Mouse (Mus musculus): Measurements from ENCODE around the gene Cdc14a. TPM values are rescaled to one million over a fixed set of nuclear protein-coding genes. Genes with fewer than 3 reads are reported as not detected.
A peak's percentile ranks its signal among the peaks of the same experiment; 100 is the strongest.

The Cdc14a gene
- total RNA-seq, 2 experiments from 2014 or later = 3.2 to 4.3 TPM

DNA sequence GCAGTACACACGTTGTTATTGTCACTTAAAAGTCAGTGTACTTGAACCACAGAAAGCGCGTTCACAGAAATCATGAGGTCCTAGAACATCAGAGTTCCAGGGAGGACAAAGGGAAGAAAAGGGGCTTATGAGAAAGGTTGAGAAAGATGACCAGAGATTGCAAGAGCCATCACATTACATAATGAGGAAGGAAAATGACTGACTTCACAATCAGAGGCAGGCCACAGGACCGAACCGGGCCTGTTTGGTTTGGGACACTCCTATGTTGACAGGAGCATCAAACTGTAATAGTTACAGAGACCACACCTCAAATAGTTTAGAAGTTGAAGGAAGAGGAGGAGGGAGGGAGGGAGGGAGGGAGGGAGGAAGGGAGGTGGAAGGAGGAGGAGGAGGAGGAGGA, 86.0 kb downstream of the Cdc14a start:
- no peak for DNase-seq (ENCODE audit: low spot score in 2 of 2)
- intact Hi-C loops (cut with DNase I) = no loop called here

DNA sequence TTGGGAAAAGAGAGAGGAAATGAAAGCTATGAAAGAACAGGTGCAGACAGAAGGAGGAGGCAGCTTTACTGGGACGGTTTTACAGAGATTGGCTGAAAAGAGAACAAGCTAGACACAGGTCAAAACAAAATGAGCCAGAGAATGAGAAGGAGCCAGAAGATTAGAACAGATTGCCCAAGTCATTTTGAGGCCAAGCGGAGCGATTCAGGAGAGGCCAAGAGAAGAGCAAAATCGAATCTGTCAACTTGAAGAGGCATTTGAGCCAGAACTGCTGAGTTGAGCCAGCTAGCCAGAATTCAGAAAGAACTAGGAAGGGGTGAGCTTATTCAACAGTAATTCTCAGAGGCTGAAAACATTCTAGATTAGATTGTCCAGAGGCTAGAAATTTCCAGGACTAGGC, 88.8 kb downstream of the Cdc14a start:
- intact Hi-C loops (cut with DNase I) = no loop called here

DNA sequence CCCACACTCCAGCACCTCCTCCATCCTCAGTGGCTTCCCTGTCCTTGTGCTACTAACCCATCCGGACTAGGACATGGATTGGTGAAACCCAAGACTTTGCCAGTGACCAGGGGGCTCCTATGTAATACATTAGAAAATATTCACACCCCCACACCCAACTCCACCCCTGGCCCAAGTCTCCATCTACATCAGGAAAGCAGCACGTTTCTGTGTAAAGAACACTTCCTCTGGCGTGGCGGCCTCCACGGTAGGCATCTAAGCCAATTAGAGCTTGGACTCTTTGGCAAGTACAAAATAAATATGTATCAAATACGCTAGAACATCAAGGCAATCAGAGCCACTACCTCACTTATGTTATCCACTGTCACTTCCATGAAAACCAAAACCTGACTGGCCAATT, 90.1 kb downstream of the Cdc14a start:
- no peak for DNase-seq (ENCODE audit: low spot score in 2 of 2)
- intact Hi-C loops (cut with DNase I) = loop anchor here (5.0 kb wide), 5 partner anchors 144 to 504 kb away; no protein-coding TSS in a partner anchor

More for the DNA sequence above, 88.8 kb downstream of the Cdc14a start:
- no peak for DNase-seq (ENCODE audit: low spot score in 2 of 2)

DNA sequence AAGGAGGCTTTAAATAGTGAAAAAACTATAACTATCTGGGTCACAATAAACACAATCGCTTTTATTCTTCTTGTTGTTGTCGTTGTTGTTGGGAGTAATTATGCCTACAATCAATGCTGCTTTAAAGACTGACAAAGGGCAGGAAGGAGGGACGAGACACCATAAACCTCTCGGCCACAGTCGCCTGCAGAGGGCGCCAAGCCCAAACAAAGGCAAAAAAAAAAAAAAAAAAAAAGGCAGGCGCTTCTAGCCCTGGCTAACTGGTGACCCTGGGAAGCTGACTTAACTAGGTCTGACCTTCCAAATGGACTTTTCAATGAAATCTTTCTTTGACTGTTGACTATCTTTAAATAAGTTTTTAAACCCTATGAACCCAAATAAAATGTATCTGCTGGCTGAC, 90.6 kb downstream of the Cdc14a start:
- no peak for DNase-seq (ENCODE audit: low spot score in 2 of 2)
- intact Hi-C loops (cut with DNase I) = loop anchor here (5.0 kb wide), 5 partner anchors 144 to 504 kb away; no protein-coding TSS in a partner anchor

DNA sequence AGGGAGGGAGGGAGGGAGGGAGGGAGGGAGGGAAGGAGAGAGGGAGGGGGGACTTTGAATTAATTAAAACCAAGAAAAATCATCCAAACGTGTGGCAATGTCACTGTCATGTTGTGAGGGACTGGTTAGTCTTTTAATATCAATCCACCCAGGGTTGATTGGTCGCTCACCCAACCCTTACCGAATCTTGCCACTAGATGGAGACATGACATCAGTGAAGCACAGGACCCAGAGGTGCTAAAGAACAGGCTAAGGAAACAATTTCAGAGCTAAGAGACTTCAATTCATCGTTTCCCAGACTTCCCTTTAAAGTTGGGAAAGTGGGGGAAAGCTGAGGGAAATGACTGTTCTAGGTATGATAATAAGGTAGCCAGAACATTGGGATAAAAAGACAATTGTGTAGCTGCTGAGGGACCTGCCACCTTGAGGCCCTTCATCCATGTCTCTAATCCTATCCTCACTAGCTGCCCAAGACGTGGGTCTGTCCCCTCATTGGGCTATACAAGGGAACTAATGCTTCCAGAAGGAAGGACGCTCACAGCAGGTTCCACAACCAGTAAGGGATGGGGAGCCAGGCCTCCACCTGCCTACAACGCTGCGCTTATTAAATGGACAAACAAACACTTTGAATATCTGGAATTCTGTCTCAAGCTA, 91.9 kb downstream of the Cdc14a start:
- intact Hi-C loops (cut with DNase I) = loop anchor here (5.0 kb wide), 5 partner anchors 145 to 505 kb away; no protein-coding TSS in a partner anchor
- peak; percentile 51 to 71 for DNase-seq (ENCODE audit: low spot score in 2 of 2)

DNA sequence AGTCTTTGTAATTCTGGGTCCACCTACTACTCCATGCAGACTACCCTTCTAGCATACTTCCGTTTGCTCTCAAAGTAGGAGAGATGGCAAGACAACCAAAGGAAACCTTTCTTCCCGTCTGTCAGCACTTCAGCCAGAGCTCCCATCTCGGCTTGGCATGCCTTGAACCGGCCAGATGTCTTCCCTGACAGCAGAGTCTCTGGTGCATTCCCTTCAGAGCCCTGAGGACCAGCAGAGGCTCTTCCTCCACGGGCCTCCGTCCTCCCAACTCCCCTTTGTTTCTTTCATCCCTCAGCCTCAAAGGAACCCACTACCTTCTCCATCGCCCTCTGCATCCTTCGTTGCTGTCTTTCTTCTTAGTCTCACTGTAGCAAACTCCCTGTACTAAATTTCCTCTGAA, 93.9 kb downstream of the Cdc14a start:
- intact Hi-C loops (cut with DNase I) = loop anchor here (5.0 kb wide), 6 partner anchors 147 to 507 kb away; no protein-coding TSS in a partner anchor
- no peak for DNase-seq (ENCODE audit: low spot score in 2 of 2)

DNA sequence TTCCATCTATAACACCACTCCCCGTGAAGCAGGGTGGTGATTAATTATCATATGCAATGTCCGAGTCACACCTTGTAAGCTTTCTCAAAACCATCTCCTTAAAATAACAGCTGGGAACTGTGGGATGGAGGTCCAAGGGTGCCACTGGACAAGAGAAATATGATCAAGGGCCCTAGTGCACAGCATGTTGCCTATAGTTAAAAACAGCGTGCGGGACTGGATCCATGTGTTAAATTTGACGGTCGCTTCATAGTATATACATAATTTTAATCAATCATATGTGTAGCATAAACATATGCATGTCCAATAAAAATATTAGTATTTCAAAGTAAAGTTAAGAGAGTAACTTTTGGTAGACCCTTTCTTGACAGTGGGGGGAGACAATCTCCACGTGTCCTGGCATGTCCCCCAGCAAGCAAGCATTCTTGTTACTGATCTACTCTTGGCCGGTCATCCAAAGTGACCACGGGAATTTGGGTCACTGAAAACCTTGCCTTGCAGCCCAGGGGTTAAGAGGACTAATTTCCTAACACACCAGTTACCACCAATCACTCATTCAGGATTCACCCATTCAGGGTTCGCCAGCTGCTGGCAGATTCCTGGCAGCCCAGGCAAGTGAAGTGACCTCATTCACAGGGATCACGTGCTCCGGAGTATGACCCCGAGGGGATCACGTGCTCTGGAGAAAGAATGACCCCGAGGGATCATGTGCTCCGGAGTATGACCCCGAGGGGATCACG, 94.6 kb downstream of the Cdc14a start:
- no peak for DNase-seq (ENCODE audit: low spot score in 2 of 2)
- intact Hi-C loops (cut with DNase I) = loop anchor here (5.0 kb wide), 1 partner anchor 227 kb away; no protein-coding TSS in a partner anchor

DNA sequence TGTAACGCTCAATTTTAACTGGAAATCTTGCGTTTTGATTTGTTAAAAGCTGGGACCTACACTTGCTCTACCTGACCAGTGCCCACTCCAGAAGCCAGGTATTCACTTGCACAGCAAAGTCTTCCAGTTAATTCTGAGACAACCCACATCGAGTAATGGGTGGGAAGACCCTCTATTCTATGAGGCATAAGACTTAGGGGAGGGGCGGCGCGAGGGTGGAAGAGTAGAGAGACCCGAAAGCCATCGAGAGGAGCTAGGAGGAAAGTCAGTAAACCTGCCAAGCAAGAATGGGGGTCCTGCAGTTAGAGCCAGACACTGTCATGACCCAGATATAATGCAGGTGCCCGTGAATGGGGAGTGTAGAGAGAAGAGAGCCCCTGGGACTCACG, 96.2 kb downstream of the Cdc14a start:
- DNase-seq (ENCODE audit: low spot score in 2 of 2) = no peak
- intact Hi-C loops (cut with DNase I) = loop anchor here (1.0 to 5.0 kb wide), 3 partner anchors 74 to 294 kb away; partner anchors contain the start of gene Gpr88

DNA sequence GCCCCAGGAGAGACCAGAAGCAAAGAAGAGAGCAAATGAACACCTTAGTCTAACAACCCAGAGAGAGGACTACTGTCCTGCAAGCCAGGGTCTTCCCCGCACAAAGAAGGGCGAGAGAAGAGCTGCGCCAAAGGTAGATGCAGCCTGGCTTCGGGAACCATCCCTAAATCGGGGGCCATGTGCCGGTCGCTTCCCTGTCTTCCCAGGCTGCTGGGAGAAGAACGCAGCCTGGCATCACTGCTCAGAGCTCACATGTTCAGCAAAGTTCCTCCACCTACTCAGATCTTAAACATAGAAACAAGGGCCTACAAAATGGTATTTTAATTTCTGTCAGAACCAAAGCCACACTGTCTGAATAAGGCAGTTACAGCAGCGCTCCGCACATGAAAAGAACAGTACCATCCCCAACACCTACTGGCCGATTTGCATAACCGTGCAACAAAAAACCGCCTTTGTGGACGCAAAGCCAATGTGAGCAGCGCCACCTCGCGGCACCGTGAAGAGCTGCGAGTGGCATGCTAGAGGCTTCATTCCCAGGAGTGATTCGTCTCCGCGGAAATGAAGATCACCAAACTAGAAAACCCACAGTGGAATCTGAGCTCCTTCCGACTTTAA, 96.7 kb downstream of the Cdc14a start:
- intact Hi-C loops (cut with DNase I) = loop anchor here (1.0 to 5.0 kb wide), 3 partner anchors 74 to 294 kb away; partner anchors contain the start of gene Gpr88
- DNase-seq (ENCODE audit: low spot score in 2 of 2) = peak; percentile 91 to 96

DNA sequence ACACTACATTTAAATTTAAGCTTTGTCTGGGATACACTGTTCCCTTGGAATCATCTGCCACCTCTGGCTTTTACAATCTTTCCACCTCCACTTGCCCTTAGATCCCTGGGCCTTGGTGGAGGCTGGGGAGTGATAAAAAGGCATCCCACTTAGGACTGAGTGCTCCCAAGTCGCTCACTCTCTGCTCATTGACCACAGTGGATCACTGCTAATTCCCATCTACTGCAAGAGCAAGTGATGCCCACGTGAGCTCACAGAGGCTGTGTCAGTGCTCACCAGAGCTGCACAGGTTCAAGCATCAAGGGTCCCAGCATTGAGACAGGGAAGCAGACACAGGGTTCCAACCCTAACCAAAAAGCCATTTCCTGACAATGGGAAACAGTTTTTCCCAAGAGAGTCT, 98.3 kb downstream of the Cdc14a start:
- intact Hi-C loops (cut with DNase I) = loop anchor here (5.0 kb wide), 1 partner anchor 223 kb away; no protein-coding TSS in a partner anchor
- DNase-seq (ENCODE audit: low spot score in 2 of 2) = no peak

DNA sequence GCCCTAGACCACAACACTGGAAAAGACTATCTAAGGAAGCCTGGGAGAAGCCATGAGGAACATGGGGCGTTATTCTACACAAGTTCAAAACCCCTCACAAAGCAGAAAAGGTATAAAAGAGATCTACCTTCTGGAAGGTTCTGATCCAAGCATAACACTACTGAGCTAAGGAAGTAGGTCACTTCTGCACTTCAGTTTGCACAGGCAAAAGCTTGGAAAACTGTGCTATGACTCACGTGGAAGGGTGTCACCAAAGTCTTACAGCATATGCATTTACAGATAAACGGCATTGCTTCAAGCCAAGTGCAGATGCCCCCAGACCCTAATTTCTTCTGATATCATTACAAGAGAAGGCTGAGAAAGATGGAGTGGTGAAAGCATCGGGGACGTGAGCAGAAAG, 104.1 kb downstream of the Cdc14a start:
- intact Hi-C loops (cut with DNase I) = no loop called here
- peak in 1 of 2 experiments; percentile 33 for DNase-seq (ENCODE audit: low spot score in 2 of 2)

DNA sequence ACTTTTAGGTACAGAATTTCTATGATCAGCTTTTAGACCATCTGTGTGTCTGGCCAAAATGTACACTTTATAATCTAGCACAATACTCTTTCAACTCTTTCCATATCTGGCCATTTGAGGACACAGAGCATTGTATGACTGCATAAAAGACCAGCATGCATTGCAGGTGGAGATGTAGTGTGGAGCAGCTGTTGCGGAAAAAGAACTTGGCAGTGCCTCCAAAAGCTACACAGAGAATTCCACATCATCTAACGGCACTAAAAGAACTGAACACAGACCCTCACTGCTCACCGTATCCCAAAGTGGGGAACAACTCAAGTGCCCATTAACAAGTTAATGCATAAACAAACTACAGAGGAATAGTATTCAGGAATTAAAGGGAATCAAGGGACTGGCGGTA, 112.0 kb downstream of the Cdc14a start:
- DNase-seq (ENCODE audit: low spot score in 2 of 2) = peak in 1 of 2 experiments; percentile 46
- intact Hi-C loops (cut with DNase I) = no loop called here

DNA sequence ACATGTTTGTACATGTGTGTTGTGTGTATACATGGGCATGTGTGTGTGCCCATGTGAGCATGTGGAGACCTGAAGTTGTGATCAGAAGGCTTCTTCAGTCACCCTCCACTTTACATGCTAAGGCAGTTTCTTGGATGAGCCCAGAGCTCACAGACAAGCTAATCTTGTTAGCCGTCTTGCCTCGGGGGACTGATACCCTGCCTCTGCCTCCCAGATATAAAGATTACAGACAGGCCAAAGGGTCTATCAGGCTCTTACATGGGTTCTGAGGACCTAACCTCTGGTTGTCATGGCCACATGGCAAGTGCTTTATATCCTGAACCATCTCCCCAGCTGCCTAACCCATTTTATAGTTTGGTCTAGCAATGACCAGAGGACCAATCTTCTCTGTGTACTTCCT, 112.7 kb downstream of the Cdc14a start:
- DNase-seq (ENCODE audit: low spot score in 2 of 2) = no peak
- intact Hi-C loops (cut with DNase I) = no loop called here

DNA sequence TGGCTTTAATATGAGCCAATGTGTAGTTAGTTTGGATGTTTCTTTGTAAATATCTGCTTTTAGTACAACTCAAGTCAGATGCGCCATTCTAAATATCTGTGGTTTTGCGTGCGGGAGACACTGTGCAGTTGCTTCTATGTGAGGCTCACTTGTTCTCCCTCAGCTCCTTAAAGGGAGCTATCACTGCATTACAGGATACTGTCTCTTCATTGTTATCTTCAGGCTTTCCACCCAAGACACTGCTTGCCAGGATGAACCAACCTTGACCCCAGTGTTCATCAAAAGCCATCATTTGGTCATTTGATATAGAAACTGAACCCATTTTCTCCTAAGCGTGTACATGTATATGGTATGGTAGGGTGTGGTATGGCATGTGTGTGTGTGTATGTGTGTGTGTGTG, 113.2 kb downstream of the Cdc14a start:
- no peak for DNase-seq (ENCODE audit: low spot score in 2 of 2)
- intact Hi-C loops (cut with DNase I) = no loop called here

DNA sequence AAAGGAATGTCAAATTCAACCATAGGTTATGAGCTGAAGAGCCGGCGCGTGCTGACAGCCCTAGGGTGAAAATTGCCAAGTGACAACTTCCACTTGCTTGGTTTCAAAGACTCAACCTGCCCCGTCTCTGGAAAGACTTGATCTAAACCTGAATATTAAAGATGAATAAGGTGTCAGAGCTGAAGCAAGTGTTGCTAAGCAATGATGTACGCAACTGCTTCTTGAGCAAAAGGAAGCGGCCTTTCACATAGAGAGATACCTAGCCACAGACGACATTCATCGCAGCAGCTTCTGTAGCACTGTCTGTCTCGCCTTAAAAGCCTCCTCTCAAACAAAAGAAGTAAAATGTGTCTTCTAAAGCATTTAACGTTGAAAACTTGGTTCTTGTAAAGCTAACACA, 113.8 kb downstream of the Cdc14a start:
- intact Hi-C loops (cut with DNase I) = no loop called here
- DNase-seq (ENCODE audit: low spot score in 2 of 2) = no peak

DNA sequence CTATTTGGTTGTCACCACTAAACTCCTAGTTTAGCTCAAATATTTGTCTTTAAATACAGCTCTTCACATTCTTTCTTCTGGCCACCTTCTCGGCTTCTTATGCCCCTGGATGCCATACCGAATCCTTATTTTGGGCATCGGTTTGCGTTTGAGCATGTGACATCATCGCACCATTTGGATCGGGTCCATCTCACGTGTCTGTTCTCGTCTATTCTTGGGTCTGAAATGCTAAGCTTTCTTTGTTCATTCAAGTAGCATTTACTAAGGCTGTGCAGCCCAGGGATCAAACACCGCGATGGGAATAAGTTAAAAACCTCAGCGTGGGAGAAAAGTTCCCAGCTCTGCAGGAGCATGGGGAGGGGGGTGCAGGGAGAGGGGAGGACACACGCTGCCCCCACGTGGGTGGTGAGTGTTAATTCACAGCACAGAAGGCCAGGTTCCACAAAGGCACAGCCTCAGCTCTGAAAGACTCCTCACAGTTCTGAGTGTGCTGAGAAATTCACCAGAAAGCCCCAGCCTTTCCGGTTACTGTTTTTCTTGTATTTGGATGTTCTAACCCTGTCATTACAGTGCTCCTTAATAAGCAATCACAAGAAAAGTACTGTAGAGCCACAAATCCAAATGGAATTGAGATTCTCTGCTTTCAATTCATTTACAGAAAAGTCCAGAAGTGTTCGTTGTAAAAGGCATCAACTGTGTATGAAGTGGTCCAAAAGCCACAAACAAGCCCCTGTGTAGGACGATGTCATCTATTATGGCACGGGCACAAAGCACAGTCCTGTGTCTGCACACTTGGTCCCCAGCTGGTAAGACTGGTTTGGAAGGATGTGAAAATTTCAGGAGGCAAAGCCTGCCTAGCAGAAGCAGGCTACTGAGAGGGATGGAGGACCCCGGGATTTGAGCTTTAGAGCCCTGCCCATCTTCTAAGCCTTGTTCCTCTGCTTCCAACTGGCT, 118.8 kb downstream of the Cdc14a start:
- DNase-seq (ENCODE audit: low spot score in 2 of 2) = peak in 1 of 2 experiments; percentile 23
- intact Hi-C loops (cut with DNase I) = no loop called here

DNA sequence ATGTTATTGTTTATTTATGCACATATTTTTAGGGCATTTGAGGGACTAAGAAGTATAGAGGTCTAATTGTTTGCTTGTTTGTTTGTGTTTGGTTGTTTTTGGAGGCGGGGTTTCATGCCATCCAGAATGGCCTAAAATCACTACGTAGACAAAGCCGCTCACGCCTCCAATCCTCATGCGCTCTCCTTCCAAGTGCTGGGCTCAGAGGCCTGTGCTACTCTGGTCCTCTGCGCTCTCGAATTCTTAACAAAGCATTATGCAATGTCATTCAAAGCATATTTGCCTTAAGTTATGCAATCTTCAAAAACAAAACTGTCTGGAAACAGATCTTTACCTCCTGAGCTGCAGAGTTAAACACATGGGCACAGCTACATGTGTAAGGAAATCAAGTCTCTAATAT, 121.3 kb downstream of the Cdc14a start:
- intact Hi-C loops (cut with DNase I) = no loop called here
- DNase-seq (ENCODE audit: low spot score in 2 of 2) = no peak

DNA sequence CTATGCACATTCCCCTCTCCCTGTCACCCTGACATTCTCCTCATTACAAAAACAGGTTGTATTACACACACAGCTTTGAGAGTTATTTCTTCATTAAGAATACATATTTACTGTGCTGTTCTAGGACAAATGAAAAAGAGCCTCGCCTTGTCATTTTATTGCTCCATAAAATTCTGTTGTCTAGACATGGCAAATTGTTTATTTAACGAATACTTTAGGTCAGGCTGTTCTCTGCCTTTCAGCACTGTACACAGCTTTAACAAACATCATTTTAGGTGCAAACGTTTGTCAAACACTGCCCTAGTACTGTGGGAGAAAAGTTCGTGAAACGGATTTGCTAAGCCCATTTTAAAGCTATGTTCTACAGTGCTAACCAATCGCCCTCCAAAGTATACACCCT, 122.1 kb downstream of the Cdc14a start:
- intact Hi-C loops (cut with DNase I) = no loop called here
- DNase-seq (ENCODE audit: low spot score in 2 of 2) = no peak

DNA sequence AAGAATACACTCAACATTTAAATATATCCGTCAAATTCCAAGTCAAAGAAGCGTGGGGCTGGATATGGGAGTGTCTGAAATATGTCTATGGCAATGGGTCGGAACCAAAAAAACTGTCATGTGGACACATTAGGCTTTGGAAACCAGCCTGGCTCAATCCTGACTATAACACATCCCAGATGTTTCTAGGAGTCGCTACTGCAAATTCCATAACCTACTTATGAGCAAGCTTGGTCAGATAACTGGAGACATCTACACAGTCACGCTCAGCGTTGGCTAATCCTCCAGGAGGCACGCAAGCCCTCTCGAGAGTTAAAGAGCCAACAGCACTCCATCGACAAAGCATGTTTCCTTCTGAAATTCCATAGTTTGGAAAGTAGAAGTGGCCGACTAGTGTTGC, 125.1 kb downstream of the Cdc14a start:
- no peak for DNase-seq (ENCODE audit: low spot score in 2 of 2)

More for the DNA sequence above, 125.1 kb downstream of the Cdc14a start:
- intact Hi-C loops (cut with DNase I) = loop anchor here (5.0 kb wide), 1 partner anchor 46 kb away; the partner anchor contains the start of gene Gpr88
